ENCODE assay signal across 10 mouse cellular contexts in the genomic region with DNA sequence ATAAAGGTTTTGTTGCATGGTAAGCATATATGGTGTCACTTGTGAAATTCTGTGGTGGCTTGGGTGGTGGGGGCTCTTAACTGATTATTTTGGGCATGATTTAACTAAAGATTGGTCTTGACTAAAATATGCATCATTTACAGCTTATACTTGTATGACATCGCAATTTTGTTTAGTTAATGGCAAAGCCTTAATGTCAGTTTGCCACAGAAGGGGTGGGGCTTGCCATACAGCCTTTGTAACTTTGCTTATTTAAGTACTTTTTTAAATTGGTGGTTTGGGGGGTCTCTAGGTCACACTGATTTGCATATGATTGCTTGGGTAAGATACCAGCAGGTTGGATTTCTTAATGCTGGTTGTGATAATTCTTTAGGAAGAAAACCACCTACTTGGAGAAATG. TPM values are rescaled to one million over a fixed set of nuclear protein-coding genes. Genes with fewer than 3 reads are reported as not detected.
DNase-seq lines count a peak whose midpoint lies in the region; ATAC-seq and TF ChIP-seq lines count a peak whose summit lies in the region.
"Had no signal": no experiment of that assay in that cellular context is flagged by ENCODE, and none has a peak within 500 bp of the region (broad histone marks: within the 10 kb centered on the region; RNA-seq: fewer than 3 reads in every experiment).

No protein-coding gene starts in this region.

- DNase-seq in kidney, adult 8-10 months = no peak
- DNase-seq in gastrocnemius, postnatal 10 days = no peak
- no peak for DNase-seq in left cerebral cortex, postnatal 10 days (ENCODE audit: extremely low spot score in 1 of 2, low spot score in 2 of 2)
- DNase-seq: kidney, postnatal 4 days; thymus, postnatal 4 days had no signal

- no peaks in the 10 kb centered on the region for H3K27me3 ChIP-seq in kidney, embryonic 14.5 days (ENCODE audit: control insufficient read depth, insufficient read depth, low read length)
- no peaks in the 10 kb centered on the region for H3K27me3 ChIP-seq in hindbrain, embryonic 13.5 days
- no peaks in the 10 kb centered on the region for H3K27me3 ChIP-seq in midbrain, embryonic 13.5 days

- H3K27ac ChIP-seq in kidney, embryonic 14.5 days (ENCODE audit: low read depth, low read length) = no peak overlapping the region
- no peak overlapping the region for H3K27ac ChIP-seq in bone marrow, adult 2 months (ENCODE audit: control insufficient read depth, insufficient read depth, low read depth, low read length, poor library complexity)
- no peak overlapping the region for H3K27ac ChIP-seq in hindbrain, embryonic 13.5 days
- H3K27ac ChIP-seq in midbrain, embryonic 13.5 days = no peak overlapping the region

- ATAC-seq in kidney, embryonic 14.5 days (ENCODE audit: low FRiP score, low TSS enrichment) = no peak
- no peak for ATAC-seq in hindbrain, embryonic 13.5 days (ENCODE audit: low FRiP score)
- no peak for ATAC-seq in midbrain, embryonic 13.5 days
- ATAC-seq in inflammation-experienced regulatory T-cells, adult 6 months = no peak

- H3K4me3 ChIP-seq in kidney, embryonic 14.5 days (ENCODE audit: low read length) = peak overlapping the region; percentile 59
- H3K4me3 ChIP-seq in bone marrow, adult 2 months (replicated peaks; ENCODE audit: control insufficient read depth, low read depth, low read length) = peak overlapping the region; percentile 60
- H3K4me3 ChIP-seq in hindbrain, embryonic 13.5 days = peak overlapping the region; percentile 58
- peak overlapping the region; percentile 54 for H3K4me3 ChIP-seq in midbrain, embryonic 13.5 days (replicated peaks)

- H3K36me3 ChIP-seq in kidney, embryonic 14.5 days (ENCODE audit: control insufficient read depth, insufficient read depth, low read length) = peaks cover 26% of the 10 kb centered on the region
- peaks cover 16% of the 10 kb centered on the region for H3K36me3 ChIP-seq in hindbrain, embryonic 13.5 days
- H3K36me3 ChIP-seq in midbrain, embryonic 13.5 days = peaks cover 25% of the 10 kb centered on the region

- peaks cover 17% of the 10 kb centered on the region for H3K4me1 ChIP-seq in kidney, embryonic 14.5 days (ENCODE audit: control insufficient read depth, insufficient read depth, low read length)
- no peaks in the 10 kb centered on the region for H3K4me1 ChIP-seq in bone marrow, adult 2 months (ENCODE audit: control insufficient read depth, insufficient read depth, low read length)
- peaks cover 44% of the 10 kb centered on the region for H3K4me1 ChIP-seq in hindbrain, embryonic 13.5 days (replicated peaks)
- peaks cover 47% of the 10 kb centered on the region for H3K4me1 ChIP-seq in midbrain, embryonic 13.5 days (replicated peaks)

- H3K9me3 ChIP-seq in kidney, embryonic 14.5 days (ENCODE audit: control insufficient read depth, low read length) = no peaks in the 10 kb centered on the region
- H3K9me3 ChIP-seq in hindbrain, embryonic 13.5 days = no peaks in the 10 kb centered on the region
- no peaks in the 10 kb centered on the region for H3K9me3 ChIP-seq in midbrain, embryonic 13.5 days

- 27% methylated on average over 1 of the region's 1 CpGs for WGBS in kidney, embryonic 14.5 days
- 0% methylated on average over 1 of the region's 1 CpGs for WGBS in bone marrow, adult 2 months
- WGBS in hindbrain, embryonic 13.5 days = 45% methylated on average over 1 of the region's 1 CpGs
- WGBS in midbrain, embryonic 13.5 days = 36% methylated on average over 1 of the region's 1 CpGs

- intact Hi-C loops in left cerebral cortex, postnatal 10 days (cut with DNase I) = no loop called here

- TF ChIP-seq CTCF in bone marrow, adult 2 months (IDR thresholded peaks at IDR 0.05; ENCODE audit: control insufficient read depth, insufficient read depth, low read length) = no peak

- H3K9ac ChIP-seq in kidney, embryonic 14.5 days (ENCODE audit: low read depth, low read length) = peak overlapping the region; percentile 48; the same call in 1 of the 2 replicates
- peak overlapping the region; percentile 72 for H3K9ac ChIP-seq in hindbrain, embryonic 13.5 days
- H3K9ac ChIP-seq in midbrain, embryonic 13.5 days (replicated peaks) = peak overlapping the region; percentile 69

- H3K4me2 ChIP-seq in kidney, embryonic 14.5 days (replicated peaks; ENCODE audit: low read depth, low read length) = peak overlapping the region; percentile 97
- H3K4me2 ChIP-seq in hindbrain, embryonic 13.5 days = peak overlapping the region; percentile 99
- peak overlapping the region; percentile 97 for H3K4me2 ChIP-seq in midbrain, embryonic 13.5 days (replicated peaks)

- no peak for TF ChIP-seq POLR2A in bone marrow, adult 2 months (IDR thresholded peaks at IDR 0.05; ENCODE audit: borderline replicate concordance, control insufficient read depth, low read depth, low read length)

RNA-seq across cellular contexts. Expression of a gene that starts 2.2 kb away (rescaled TPM):
- 3,178 and 3,504 TPM in 2 replicates for polyA plus RNA-seq in kidney, embryonic 14.5 days (2014; fragmentation: Nextera tagmentation; extraction: Ambion mirVana)
- polyA plus RNA-seq in bone marrow, adult 2 months (2011; ENCODE audit: insufficient read depth, insufficient read length, low replicate concordance, missing spikeins) = 467 and 492 TPM in 2 replicates
- polyA plus RNA-seq in hindbrain, embryonic 13.5 days (2015; fragmentation: Nextera tagmentation; extraction: Ambion mirVana) = 4,618 and 4,725 TPM in 2 replicates
- polyA plus RNA-seq in midbrain, embryonic 13.5 days (2015; fragmentation: Nextera tagmentation; extraction: Ambion mirVana) = 4,691 and 4,901 TPM in 2 replicates
- polyA plus RNA-seq in inflammation-experienced regulatory T-cells, adult 6 months (2017; shearing (Covaris generic)) = 1,000 to 10,000 TPM; 5,207 to 7,023 (median 5,768) TPM
- 1,000 to 10,000 TPM; 1,047 to 1,133 TPM for total RNA-seq in gastrocnemius, postnatal 10 days (2021)
- 1,000 to 10,000 TPM; 1,760 to 1,780 TPM for total RNA-seq in left cerebral cortex, postnatal 10 days (2021)

RNA-seq across cellular contexts. Expression of a gene that starts 14.1 kb away (rescaled TPM):
- 29.8 and 33.1 TPM in 2 replicates for polyA plus RNA-seq in kidney, embryonic 14.5 days (2014; fragmentation: Nextera tagmentation; extraction: Ambion mirVana)
- 20.9 and 22.2 TPM in 2 replicates for polyA plus RNA-seq in bone marrow, adult 2 months (2011; ENCODE audit: insufficient read depth, insufficient read length, low replicate concordance, missing spikeins)
- 49.4 and 55.5 TPM in 2 replicates for polyA plus RNA-seq in hindbrain, embryonic 13.5 days (2015; fragmentation: Nextera tagmentation; extraction: Ambion mirVana)
- 52.8 and 65.6 TPM in 2 replicates for polyA plus RNA-seq in midbrain, embryonic 13.5 days (2015; fragmentation: Nextera tagmentation; extraction: Ambion mirVana)
- 1 to 10 TPM in 1 of 3 experiments, under 1 TPM in 1, not detected in 1; 0.40 to 2.0 TPM for polyA plus RNA-seq in inflammation-experienced regulatory T-cells, adult 6 months (2017; shearing (Covaris generic))
- 10 to 100 TPM; 14.0 to 21.9 TPM for total RNA-seq in gastrocnemius, postnatal 10 days (2021)
- total RNA-seq in left cerebral cortex, postnatal 10 days (2021) = 10 to 100 TPM; 38.0 to 42.0 TPM

RNA-seq across cellular contexts. Expression of a gene that starts 21.1 kb away (rescaled TPM):
- polyA plus RNA-seq in kidney, embryonic 14.5 days (2014; fragmentation: Nextera tagmentation; extraction: Ambion mirVana) = 1.2 and 1.4 TPM in 2 replicates
- polyA plus RNA-seq in bone marrow, adult 2 months (2011; ENCODE audit: insufficient read depth, insufficient read length, low replicate concordance, missing spikeins) = 10.0 and 22.0 TPM in 2 replicates
- polyA plus RNA-seq in hindbrain, embryonic 13.5 days (2015; fragmentation: Nextera tagmentation; extraction: Ambion mirVana) = 21.5 and 21.7 TPM in 2 replicates
- 20.7 TPM in 2 replicates for polyA plus RNA-seq in midbrain, embryonic 13.5 days (2015; fragmentation: Nextera tagmentation; extraction: Ambion mirVana)
- 100 to 1,000 TPM in 1 of 3 experiments, 10 to 100 TPM in 2; 73.0 to 108 (median 73.7) TPM for polyA plus RNA-seq in inflammation-experienced regulatory T-cells, adult 6 months (2017; shearing (Covaris generic))
- total RNA-seq in gastrocnemius, postnatal 10 days (2021) = 1 to 10 TPM; 2.0 TPM
- 10 to 100 TPM; 27.8 to 30.0 TPM for total RNA-seq in left cerebral cortex, postnatal 10 days (2021)
